Mouse (Mus musculus) olfactory bulb, adult 2 months (tissue): Measurements from ENCODE around the gene Xcr1. TPM values are rescaled to one million over a fixed set of nuclear protein-coding genes. Genes with fewer than 3 reads are reported as not detected.

Experiments
- H3K27ac ChIP-seq: fragments of 200-500 bp; 2 replicates; pipeline ENCODE4 v1.5.1; 2012; ENCODE audit warnings: low read depth, low read length; ENCODE audit not compliant: insufficient read depth
- H3K4me1 ChIP-seq: fragments of 200-500 bp; 2 replicates; pipeline ENCODE4 v1.6.1; 2012; ENCODE audit warnings: low read length; ENCODE audit not compliant: control insufficient read depth, insufficient read depth
- H3K4me3 ChIP-seq: fragments of 200-500 bp; 2 replicates; pipeline ENCODE4 v1.5.1; 2012; ENCODE audit warnings: mild to moderate bottlenecking, low read depth, low read length, moderate library complexity; ENCODE audit not compliant: insufficient read depth
- CTCF ChIP-seq: fragments of 200-500 bp; IDR thresholded peaks from 2 replicates; pipeline ENCODE4 v1.5.1; 2012; ENCODE audit warnings: low read depth, mild to moderate bottlenecking, low read length, moderate library complexity; ENCODE audit not compliant: insufficient read depth
- POLR2A ChIP-seq: fragments of 200-500 bp; IDR thresholded peaks from 2 replicates; pipeline ENCODE4 v1.6.1; 2012; ENCODE audit warnings: mild to moderate bottlenecking, low read depth, low read length, moderate library complexity; ENCODE audit not compliant: insufficient read depth
- WGBS: fragments of 180-500 bp; shearing (Covaris S2); methylation state at CpG from one replicate; pipeline ENCODE4 v1.1.7; 2018; 5-methylcytosine and 5-hydroxymethylcytosine counted together
- polyA plus RNA-seq: library from polyadenylated mRNA; stranded (reverse); fragments of >200 nt; gene quantifications from 2 replicates; pipeline ENCODE4 v1.2.4, GENCODE M21; 2012; ENCODE audit warnings: low replicate concordance; ENCODE audit not compliant: missing spikeins, insufficient read depth, insufficient read length

Xcr1 gene
- polyA plus RNA-seq, 1 experiment: not detected

DNA sequence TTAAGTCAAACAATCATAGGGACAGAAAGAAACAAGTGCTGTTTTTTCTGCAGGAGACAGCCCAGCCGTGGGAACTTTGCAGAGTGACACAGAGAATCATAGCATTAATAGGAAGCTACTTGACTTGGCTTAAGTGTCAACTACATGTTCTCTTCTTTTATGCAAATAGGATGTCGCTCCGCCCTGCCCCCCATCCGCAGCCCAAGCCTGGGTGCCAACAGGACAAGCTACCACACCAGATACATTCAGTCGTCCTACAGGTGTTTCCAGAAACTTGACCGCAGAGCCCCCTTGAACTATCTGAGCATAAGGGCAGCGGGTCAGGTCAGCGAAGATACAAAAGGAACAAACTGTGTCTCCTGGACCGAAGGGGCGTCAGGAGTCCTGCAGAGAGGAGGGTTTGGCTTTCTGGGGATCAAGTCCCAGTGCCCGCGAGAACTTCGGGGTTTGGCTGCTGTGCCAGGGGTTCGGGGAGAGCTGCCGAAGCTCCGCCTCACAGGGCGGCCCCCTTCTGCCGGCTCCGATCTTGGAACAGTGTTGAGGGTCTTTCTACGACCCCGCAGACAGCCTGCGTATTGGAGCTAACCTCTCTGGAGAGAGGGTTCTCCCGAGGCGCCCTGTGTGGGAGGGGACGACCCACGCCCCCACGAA is 10.6 kb downstream of the Xcr1 start:
- Histone ChIP-seq H3K4me3 (peak overlapping the region; percentile 99), H3K27ac (peak overlapping the region; percentile 79), H3K4me1 (peaks cover 3% of the 10 kb centered on the region; the same call in 1 of the 2 replicates)
- under 1% methylated on average over 27 of the region's 27 CpGs for WGBS
- TF ChIP-seq POLR2A (no peak), CTCF (no peak)

GRCm38 (mm10) chr9:123850705-123851061 is 11.1 kb downstream of the Xcr1 start:
- 3% methylated on average over 2 of the region's 2 CpGs for WGBS
- Histone ChIP-seq H3K4me3 (peak overlapping the region; percentile 99; the same call in 1 of the 2 replicates), H3K4me1 (peaks cover 3% of the 10 kb centered on the region; the same call in 1 of the 2 replicates), H3K27ac (peak overlapping the region; percentile 79; the same call in 1 of the 2 replicates)
- TF ChIP-seq CTCF (no peak), POLR2A (no peak)

DNA sequence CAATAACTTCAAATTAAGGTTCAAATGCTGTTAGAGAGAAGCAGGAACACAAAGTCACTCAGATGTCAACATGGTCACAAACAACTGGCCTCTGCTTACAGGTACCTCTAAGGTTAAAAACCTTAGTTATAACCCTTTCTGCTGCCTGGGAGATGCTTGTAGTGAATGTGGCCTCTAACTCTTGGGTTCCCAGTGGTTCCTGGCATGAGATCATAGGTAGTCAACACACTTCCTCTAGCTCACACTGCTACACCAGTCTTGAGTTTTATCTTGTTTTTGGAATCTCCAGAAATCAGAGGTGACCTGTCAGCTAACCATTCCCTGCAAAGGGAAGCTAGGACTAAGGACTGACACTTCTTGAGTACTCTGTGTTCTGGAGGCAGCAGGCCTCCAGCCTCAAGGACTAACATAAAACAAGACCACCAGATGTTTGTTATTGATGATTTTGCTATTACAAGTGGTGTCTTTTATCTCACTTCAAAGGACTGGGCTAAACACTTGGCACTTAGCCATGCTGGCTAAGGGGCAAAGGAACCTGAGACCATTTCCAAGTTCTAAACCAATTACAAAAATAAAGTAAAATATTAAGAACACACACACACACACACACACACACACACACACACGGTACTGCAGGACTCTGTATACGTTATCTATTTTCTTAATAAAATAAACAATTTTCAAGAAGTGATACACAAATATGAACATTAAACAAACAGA is 11.7 kb downstream of the Xcr1 start:
- 54% methylated on average over 2 of the region's 2 CpGs for WGBS
- no peak for TF ChIP-seq CTCF
- no peak for TF ChIP-seq POLR2A
- Histone ChIP-seq H3K4me1 (peaks cover 3% of the 10 kb centered on the region; the same call in 1 of the 2 replicates), H3K27ac (no peak overlapping the region), H3K4me3 (no peak overlapping the region)

GRCm38 (mm10) chr9:123846490-123846889 is 15.3 kb downstream of the Xcr1 start:
- TF ChIP-seq POLR2A: no peak
- no peak for TF ChIP-seq CTCF
- Histone ChIP-seq H3K4me3 (no peak overlapping the region), H3K4me1 (peaks cover 3% of the 10 kb centered on the region; the same call in 1 of the 2 replicates), H3K27ac (no peak overlapping the region)
- WGBS: 90% methylated on average over 1 of the region's 1 CpGs

GRCm38 (mm10) chr9:123845120-123845519 is 16.7 kb downstream of the Xcr1 start:
- Histone ChIP-seq H3K27ac (peak overlapping the region; percentile 15; the same call in 1 of the 2 replicates), H3K4me3 (no peak overlapping the region), H3K4me1 (no peaks in the 10 kb centered on the region)
- WGBS: 46% methylated on average over 3 of the region's 3 CpGs
- TF ChIP-seq CTCF (no peak), POLR2A (no peak)

DNA sequence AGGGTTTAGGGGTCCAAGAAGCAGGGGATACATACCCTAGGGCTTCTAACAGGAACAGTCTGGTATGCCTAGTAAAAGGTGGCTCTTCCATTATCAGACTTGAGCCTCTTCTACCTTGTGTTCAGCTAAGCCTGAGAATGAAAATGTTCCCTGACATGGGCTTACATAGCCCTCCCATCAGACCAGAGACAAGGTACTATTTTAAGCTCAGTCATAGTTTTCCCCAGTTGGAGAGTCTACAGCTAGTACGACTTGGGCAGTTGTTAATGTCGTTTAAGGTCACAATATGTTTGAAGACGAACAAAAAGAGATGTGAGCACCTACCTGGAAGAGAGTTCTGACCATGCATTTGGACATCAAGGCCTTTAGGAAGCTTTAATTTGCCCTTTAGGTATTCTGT is 17.4 kb downstream of the Xcr1 start:
- H3K4me3 ChIP-seq: no peak overlapping the region
- TF ChIP-seq CTCF (no peak), POLR2A (no peak)
- H3K27ac ChIP-seq: no peak overlapping the region
- H3K4me1 ChIP-seq: no peaks in the 10 kb centered on the region
- WGBS: 89% methylated on average over 3 of the region's 3 CpGs

DNA sequence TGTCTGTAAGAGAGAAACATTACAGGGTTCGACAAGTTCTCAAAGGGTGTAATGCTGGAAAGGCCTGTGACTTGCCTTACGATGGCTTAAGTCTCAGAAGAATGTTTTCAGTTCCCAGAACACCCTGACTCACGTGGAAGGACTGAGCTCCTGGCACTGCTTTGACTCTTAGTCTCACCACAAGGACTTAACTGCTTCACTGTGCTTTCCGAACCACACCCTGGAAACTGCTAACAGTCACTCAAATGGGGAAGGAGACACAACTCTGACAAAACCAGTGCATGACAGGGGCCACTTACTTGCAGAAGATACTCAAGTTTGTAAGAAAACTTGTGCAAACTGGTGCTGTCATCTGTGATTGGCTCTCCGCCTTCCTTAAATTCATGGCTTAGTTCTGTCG is 21.6 kb downstream of the Xcr1 start:
- Histone ChIP-seq H3K4me1 (no peaks in the 10 kb centered on the region), H3K4me3 (no peak overlapping the region), H3K27ac (no peak overlapping the region)
- WGBS: 91% methylated on average over 6 of the region's 6 CpGs
- TF ChIP-seq POLR2A (no peak), CTCF (no peak)

DNA sequence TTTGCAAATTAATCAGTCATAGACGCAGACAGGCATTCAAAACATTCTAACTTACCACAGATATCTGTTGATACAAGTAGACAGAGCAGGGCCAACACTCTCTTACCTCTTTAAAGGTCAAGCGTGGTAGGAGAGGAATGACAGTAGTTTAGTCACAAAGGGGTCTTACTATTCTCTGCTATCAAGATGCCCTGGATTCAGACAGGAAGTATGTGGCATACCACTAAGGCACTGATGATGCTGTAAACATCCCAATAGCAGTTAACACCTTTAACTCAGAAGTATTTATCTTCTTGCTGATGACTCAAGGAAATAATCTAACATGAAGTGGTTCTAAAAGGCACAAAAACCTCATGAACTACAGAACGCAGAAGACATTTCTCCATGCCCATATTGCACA is 26.0 kb downstream of the Xcr1 start:
- Histone ChIP-seq H3K27ac (no peak overlapping the region), H3K4me3 (no peak overlapping the region), H3K4me1 (no peaks in the 10 kb centered on the region)
- 95% methylated on average over 3 of the region's 3 CpGs for WGBS
- no peak for TF ChIP-seq POLR2A
- no peak for TF ChIP-seq CTCF

DNA sequence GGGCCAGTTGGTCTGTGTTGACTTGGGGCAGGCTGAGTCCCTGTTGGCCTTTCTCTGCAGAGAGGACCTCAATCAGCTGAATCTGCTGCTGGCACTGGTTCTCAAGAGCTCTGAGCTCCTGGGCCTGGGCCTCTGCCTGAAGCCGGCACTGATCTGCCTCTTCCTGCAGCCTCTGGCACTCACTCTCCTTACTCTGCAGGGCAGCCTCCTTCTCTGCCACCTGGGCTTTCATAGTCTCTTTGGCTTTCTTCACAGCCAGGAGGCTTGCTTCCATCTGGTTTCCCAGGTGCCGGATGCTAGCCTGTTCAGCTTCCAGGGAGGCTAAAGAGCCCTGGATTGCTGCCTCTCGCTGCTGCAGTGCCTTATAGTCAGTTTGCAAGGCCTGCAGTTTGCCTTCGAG is 32.9 kb downstream of the Xcr1 start:
- no peak for TF ChIP-seq CTCF
- no peak for TF ChIP-seq POLR2A
- no peak overlapping the region for H3K4me3 ChIP-seq
- 86% methylated on average over 4 of the region's 4 CpGs for WGBS
- H3K4me1 ChIP-seq: no peaks in the 10 kb centered on the region
- no peak overlapping the region for H3K27ac ChIP-seq

- TF ChIP-seq POLR2A (no peak), CTCF (no peak)
- Histone ChIP-seq H3K27ac (no peak overlapping the region), H3K4me1 (no peaks in the 10 kb centered on the region), H3K4me3 (no peak overlapping the region)
- WGBS: 86% methylated on average over 3 of the region's 3 CpGs
Observed at GRCm38 (mm10) chr9:123826631-123827030, 35.2 kb downstream of the Xcr1 start.
